Mouse (Mus musculus): ENCODE measurements around the gene Hoxa10. TPM values are rescaled to one million over a fixed set of nuclear protein-coding genes. Genes with fewer than 3 reads are reported as not detected.
A peak's percentile ranks its signal among the peaks of the same experiment; 100 is the strongest.

Hoxa10 gene
- polyA plus RNA-seq, 1 experiment from 2014 or later = 86.6 TPM

GRCm38 (mm10) chr6:52223939-52224760, 16.5 kb downstream of the Hoxa10 start:
- Histone ChIP-seq H3K4me2 (peak overlapping the region; percentile 97), H3K4me1 (replicated peaks) (peaks cover 51% of the 10 kb centered on the region), H3K4me3 (peak overlapping the region; percentile 96), H3K9me3 (no peaks in the 10 kb centered on the region), H3K9ac (peak overlapping the region; percentile 100), H3K27me3 (no peaks in the 10 kb centered on the region), H3K27ac (replicated peaks) (peak overlapping the region; percentile 100), H3K36me3 (no peaks in the 10 kb centered on the region)
- 1% methylated on average over 24 of the region's 24 CpGs for WGBS
- no peak for ATAC-seq (ENCODE audit: low read depth)

DNA sequence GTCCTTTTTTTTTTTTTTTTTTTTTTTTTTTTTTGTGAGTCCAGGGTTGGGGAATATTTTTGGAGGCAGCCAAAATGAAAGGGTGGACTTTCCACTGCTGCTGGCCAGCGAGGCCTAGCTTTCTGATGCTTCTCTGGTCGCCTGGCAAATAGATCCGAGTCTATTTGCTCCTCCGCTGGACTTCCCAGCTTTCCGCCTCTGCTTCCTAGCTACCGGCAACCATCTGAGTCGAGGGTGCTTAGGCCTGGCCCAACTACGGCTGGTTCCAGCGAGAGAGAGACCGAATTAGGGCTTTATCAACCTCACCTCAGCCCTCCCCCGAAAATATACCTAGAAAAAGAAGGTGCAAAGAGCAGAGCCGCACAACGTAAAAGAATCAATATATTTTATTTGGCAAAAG, 17.9 kb downstream of the Hoxa10 start:
- Histone ChIP-seq H3K4me1 (replicated peaks) (peaks cover 57% of the 10 kb centered on the region), H3K9me3 (no peaks in the 10 kb centered on the region), H3K9ac (peak overlapping the region; percentile 100), H3K27me3 (no peaks in the 10 kb centered on the region), H3K27ac (replicated peaks) (peak overlapping the region; percentile 100), H3K4me3 (peak overlapping the region; percentile 96), H3K4me2 (peak overlapping the region; percentile 97), H3K36me3 (no peaks in the 10 kb centered on the region)
- no peak for ATAC-seq (ENCODE audit: low read depth)
- WGBS = 7% methylated on average over 13 of the region's 13 CpGs

GRCm38 (mm10) chr6:52221993-52222685, 18.5 kb downstream of the Hoxa10 start:
- H3K27ac ChIP-seq (replicated peaks) = peak overlapping the region; percentile 100
- peaks cover 54% of the 10 kb centered on the region for H3K4me1 ChIP-seq (replicated peaks)
- peak overlapping the region; percentile 96 for H3K4me3 ChIP-seq
- no peaks in the 10 kb centered on the region for H3K36me3 ChIP-seq
- peak overlapping the region; percentile 100 for H3K9ac ChIP-seq
- peak; percentile 6 for ATAC-seq (ENCODE audit: low read depth)
- H3K4me2 ChIP-seq = peak overlapping the region; percentile 97
- 1% methylated on average over 21 of the region's 21 CpGs for WGBS
- no peaks in the 10 kb centered on the region for H3K9me3 ChIP-seq
- no peaks in the 10 kb centered on the region for H3K27me3 ChIP-seq

- Histone ChIP-seq H3K4me3 (peak within 1 kb of the TSS; percentile 96), H3K27ac (replicated peaks) (peak within 1 kb of the TSS; percentile 100), H3K4me1 (replicated peaks) (peaks cover 47% of the 10 kb centered on the region), H3K9ac (peak within 1 kb of the TSS; percentile 100), H3K27me3 (no peaks in the 10 kb centered on the region), H3K4me2 (peak within 1 kb of the TSS; percentile 97), H3K36me3 (no peaks in the 10 kb centered on the region), H3K9me3 (no peaks in the 10 kb centered on the region)
- WGBS = under 1% methylated on average over 46 of the region's 46 CpGs
- peak; percentile 64 for ATAC-seq (ENCODE audit: low read depth)
These were observed 19.2 kb downstream of the Hoxa10 start, which contains the start of gene Hoxa7 for GRCm38 (mm10) chr6:52221337-52221992. Gene Hoxa7, minus strand, starts transcription at chr6:52221854.

- ATAC-seq (ENCODE audit: low read depth) = no peak
- H3K9me3 ChIP-seq = no peaks in the 10 kb centered on the region
- peak overlapping the region; percentile 100 for H3K9ac ChIP-seq
- no peaks in the 10 kb centered on the region for H3K27me3 ChIP-seq
- 4% methylated on average over 12 of the region's 12 CpGs for WGBS
- no peaks in the 10 kb centered on the region for H3K36me3 ChIP-seq
- peak overlapping the region; percentile 97 for H3K4me2 ChIP-seq
- H3K27ac ChIP-seq (replicated peaks) = peak overlapping the region; percentile 100
- H3K4me1 ChIP-seq (replicated peaks) = peaks cover 51% of the 10 kb centered on the region
- peak overlapping the region; percentile 96 for H3K4me3 ChIP-seq
These were observed 19.8 kb downstream of the Hoxa10 start for GRCm38 (mm10) chr6:52220865-52221310.

- Histone ChIP-seq H3K27ac (replicated peaks) (peak overlapping the region; percentile 100), H3K9ac (peak overlapping the region; percentile 100), H3K27me3 (no peaks in the 10 kb centered on the region), H3K36me3 (no peaks in the 10 kb centered on the region), H3K4me3 (peak overlapping the region; percentile 96), H3K4me2 (peak overlapping the region; percentile 97), H3K9me3 (no peaks in the 10 kb centered on the region), H3K4me1 (replicated peaks) (peaks cover 57% of the 10 kb centered on the region)
- 4% methylated on average over 32 of the region's 32 CpGs for WGBS
- ATAC-seq (ENCODE audit: low read depth) = no peak
These were observed 20.4 kb downstream of the Hoxa10 start for GRCm38 (mm10) chr6:52220003-52220864.

DNA sequence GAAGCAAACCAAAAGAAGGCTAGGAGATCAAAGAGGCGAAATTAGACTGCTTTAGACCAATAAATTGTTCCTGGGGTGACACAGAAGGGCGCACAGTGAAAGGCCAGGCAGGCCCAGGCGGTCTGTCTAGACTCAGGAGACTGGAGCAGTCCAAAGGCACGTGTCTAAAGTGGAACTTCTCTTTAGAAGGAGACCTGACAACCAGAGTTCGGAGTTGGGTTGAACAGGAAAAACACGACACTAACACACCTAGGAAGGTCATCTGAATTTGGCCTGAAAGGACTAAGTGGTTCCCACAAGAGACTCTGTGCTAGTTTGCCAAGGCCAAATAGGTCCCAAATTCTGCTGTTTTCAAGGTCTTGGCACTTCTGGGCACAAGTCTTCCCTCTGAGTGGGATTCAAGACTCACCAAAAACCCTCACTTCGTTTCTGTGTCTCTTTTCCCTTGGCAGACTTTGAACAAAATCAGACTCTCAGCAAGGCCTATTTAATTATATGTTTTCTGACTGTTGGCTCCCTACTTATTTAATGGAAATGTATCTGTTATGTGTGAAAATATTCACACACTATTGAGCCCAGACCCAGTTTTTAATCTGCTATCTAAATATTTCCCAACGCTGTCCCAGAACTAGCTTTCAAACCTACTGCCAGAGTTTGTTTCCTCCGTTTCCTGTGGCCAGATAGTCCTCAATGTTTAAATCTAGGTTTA, 21.3 kb downstream of the Hoxa10 start:
- WGBS = 20% methylated on average over 9 of the region's 9 CpGs
- no peaks in the 10 kb centered on the region for H3K36me3 ChIP-seq
- peak overlapping the region; percentile 97 for H3K4me2 ChIP-seq
- H3K4me1 ChIP-seq (replicated peaks) = peaks cover 66% of the 10 kb centered on the region
- peak overlapping the region; percentile 100 for H3K9ac ChIP-seq
- peak overlapping the region; percentile 96 for H3K4me3 ChIP-seq
- H3K27ac ChIP-seq (replicated peaks) = peak overlapping the region; percentile 100
- no peaks in the 10 kb centered on the region for H3K27me3 ChIP-seq
- ATAC-seq (ENCODE audit: low read depth) = no peak
- H3K9me3 ChIP-seq = no peaks in the 10 kb centered on the region

- WGBS = 6% methylated on average over 14 of the region's 14 CpGs
- H3K4me3 ChIP-seq = peak overlapping the region; percentile 96
- ATAC-seq (ENCODE audit: low read depth) = no peak
- peak overlapping the region; percentile 97 for H3K4me2 ChIP-seq
- H3K27ac ChIP-seq (replicated peaks) = peak overlapping the region; percentile 100
- H3K4me1 ChIP-seq (replicated peaks) = peaks cover 72% of the 10 kb centered on the region
- no peaks in the 10 kb centered on the region for H3K9me3 ChIP-seq
- H3K27me3 ChIP-seq = no peaks in the 10 kb centered on the region
- no peaks in the 10 kb centered on the region for H3K36me3 ChIP-seq
- H3K9ac ChIP-seq = peak overlapping the region; percentile 100
These were observed 21.9 kb downstream of the Hoxa10 start for GRCm38 (mm10) chr6:52218643-52219215.

DNA sequence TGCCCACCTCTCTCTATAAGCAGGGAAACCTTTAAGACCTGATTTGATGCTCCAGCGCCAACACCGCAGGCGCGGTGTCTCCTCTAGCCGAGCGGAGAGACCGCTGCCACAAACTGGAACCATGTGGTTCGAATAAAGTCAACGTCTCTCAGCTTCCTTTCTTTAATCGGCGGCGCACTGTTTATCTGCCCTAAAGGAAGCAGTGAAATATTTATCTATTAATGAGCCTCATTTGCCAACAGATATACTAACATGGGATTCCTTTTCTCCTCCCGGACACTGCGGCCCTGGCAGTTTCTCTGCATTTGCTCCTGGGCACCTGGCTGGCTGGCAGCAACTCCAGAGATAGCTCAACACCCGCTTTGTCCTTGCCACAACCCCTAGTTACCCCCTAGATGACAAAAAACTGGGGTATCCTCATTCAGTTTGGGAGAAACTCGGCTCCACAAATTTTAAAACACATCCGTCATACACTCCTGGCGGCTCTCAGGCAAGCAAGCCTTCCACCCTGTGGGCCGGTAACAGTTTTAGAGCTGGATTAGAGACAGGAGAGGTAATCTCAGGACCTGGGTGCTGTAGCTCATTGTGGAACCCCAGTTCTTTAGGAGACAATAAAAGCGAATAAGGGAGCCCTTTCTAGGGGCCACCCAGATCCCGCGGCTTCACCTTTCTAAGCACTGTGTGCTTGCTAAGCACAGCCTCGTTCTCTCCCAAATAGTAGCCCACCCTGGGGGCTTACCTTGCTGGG, 22.6 kb downstream of the Hoxa10 start:
- no peaks in the 10 kb centered on the region for H3K27me3 ChIP-seq
- H3K9me3 ChIP-seq = no peaks in the 10 kb centered on the region
- ATAC-seq (ENCODE audit: low read depth) = no peak
- peak overlapping the region; percentile 100 for H3K9ac ChIP-seq
- peak overlapping the region; percentile 96 for H3K4me3 ChIP-seq
- H3K4me2 ChIP-seq = peak overlapping the region; percentile 97
- peaks cover 74% of the 10 kb centered on the region for H3K4me1 ChIP-seq (replicated peaks)
- WGBS = 2% methylated on average over 23 of the region's 23 CpGs
- peak overlapping the region; percentile 100 for H3K27ac ChIP-seq (replicated peaks)
- H3K36me3 ChIP-seq = no peaks in the 10 kb centered on the region

DNA sequence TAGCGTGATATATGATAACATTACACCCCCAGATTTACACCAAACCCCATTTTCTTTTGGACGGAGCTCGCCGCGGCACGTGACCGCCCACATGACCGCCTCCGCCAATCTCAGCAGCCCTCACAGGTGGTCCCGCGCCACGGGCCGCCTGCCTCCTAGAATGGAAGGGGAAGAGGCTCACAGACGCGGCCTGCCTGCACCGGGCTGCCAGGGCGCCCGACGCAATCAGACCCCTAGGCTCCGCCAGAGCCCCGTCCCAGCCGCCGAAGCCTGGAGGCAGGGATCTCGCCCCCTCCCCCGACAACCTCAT, 23.2 kb downstream of the Hoxa10 start:
- H3K4me2 ChIP-seq = peak overlapping the region; percentile 97
- no peaks in the 10 kb centered on the region for H3K9me3 ChIP-seq
- under 1% methylated on average over 25 of the region's 25 CpGs for WGBS
- peak; percentile 83 for ATAC-seq (ENCODE audit: low read depth)
- no peaks in the 10 kb centered on the region for H3K36me3 ChIP-seq
- H3K27me3 ChIP-seq = no peaks in the 10 kb centered on the region
- peak overlapping the region; percentile 96 for H3K4me3 ChIP-seq
- H3K9ac ChIP-seq = peak overlapping the region; percentile 100
- H3K4me1 ChIP-seq (replicated peaks) = peaks cover 74% of the 10 kb centered on the region
- H3K27ac ChIP-seq (replicated peaks) = peak overlapping the region; percentile 100
